Mouse (Mus musculus) heart, adult 8-10 months (tissue): Measurements from ENCODE around the gene S1pr1. TPM values are rescaled to one million over a fixed set of nuclear protein-coding genes. Genes with fewer than 3 reads are reported as not detected.

Experiments used
- DNase-seq: peaks from one replicate; pipeline ENCODE4 v3.0.0; 2022; ENCODE audit warnings: low spot score
- total RNA-seq, 4 experiments: library from RNA; stranded (reverse); gene quantifications; 2 replicates each; pipeline ENCODE4 v1.2.4; 2022

The S1pr1 gene
- total RNA-seq, 4 experiments from 2014 or later: 31.9 to 48.9 (median 41.9) TPM

- DNase-seq: no peak
Measured at GRCm38 (mm10) chr3:115711924-115712807, 2.7 kb downstream of the S1pr1 start.

- no peak for DNase-seq
Measured at GRCm38 (mm10) chr3:115711393-115711792, 3.5 kb downstream of the S1pr1 start.

- DNase-seq: no peak
Measured at GRCm38 (mm10) chr3:115710051-115710450, 4.8 kb downstream of the S1pr1 start.

GRCm38 (mm10) chr3:115709118-115709574 is 5.7 kb downstream of the S1pr1 start:
- DNase-seq: peak; percentile 83

GRCm38 (mm10) chr3:115706736-115707135 is 8.1 kb downstream of the S1pr1 start:
- DNase-seq: no peak

DNA sequence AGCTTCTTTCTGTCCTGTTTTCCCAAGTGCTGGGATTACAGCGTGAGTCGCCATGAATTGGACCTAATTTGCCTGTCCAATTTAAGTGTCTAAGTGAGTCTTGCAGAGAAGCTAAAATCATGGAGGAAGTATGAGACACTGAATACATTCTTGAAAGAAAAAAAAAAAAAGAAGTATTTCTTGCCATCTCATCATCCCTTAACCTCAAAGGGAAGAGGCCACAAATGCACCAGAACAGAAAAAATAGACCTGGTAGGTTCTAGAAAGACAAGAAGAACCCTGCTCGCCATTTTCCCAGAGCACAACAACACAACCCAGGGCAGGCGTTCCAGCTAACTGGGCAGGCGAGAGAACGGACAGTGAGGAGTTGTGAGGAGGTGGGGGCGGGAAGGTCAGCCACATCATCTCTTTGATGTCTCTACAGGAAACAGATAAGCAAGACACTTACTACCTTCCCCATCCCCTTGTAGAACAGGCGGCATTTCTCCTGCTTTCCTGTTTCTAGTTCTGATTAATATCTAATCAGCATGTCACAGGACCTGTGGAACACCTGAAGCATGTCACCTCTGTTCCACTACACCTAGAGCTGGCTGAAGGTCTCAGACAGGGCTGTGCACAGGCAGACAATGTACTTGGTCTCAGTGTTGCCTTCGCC is 10.5 kb downstream of the S1pr1 start:
- DNase-seq: no peak

DNA sequence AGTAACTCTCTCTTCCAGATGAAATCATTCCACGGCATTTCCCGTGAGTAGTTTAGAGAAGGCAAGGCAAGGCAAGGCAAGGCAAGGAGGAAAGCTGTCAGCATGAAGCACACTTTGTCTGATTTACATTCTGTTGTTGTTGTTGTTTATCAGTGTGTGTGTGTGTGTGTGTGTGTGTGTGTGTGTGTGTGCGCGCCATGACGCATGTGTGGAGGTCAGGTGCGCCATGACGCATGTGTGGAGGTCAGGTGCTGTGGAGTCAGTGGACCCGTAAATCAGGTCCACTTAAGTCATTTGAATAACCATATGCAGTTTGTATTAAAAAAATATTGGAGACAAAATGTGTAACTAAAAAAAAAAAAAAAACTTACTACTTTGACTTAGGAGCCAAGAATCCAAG is 11.2 kb downstream of the S1pr1 start:
- no peak for DNase-seq

DNA sequence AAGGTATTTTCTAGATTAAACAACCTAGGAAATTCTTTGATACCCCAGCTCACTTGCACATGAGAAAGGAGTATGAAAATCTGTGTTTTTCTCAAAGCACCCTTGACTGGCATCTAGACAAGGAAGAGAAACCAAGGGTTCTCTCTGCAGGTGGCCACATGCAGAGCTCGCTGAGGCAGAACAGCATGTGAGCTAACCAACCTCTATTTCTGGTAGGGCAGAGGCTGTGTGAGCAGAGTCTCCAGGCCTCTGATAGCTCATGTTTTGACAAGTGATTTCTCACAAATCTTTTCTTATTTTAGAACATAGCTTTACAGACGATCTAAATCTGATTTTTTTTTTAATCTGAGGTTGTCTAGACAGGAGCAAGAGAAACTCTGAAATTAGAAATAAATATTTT is 12.8 kb downstream of the S1pr1 start:
- DNase-seq: no peak

DNA sequence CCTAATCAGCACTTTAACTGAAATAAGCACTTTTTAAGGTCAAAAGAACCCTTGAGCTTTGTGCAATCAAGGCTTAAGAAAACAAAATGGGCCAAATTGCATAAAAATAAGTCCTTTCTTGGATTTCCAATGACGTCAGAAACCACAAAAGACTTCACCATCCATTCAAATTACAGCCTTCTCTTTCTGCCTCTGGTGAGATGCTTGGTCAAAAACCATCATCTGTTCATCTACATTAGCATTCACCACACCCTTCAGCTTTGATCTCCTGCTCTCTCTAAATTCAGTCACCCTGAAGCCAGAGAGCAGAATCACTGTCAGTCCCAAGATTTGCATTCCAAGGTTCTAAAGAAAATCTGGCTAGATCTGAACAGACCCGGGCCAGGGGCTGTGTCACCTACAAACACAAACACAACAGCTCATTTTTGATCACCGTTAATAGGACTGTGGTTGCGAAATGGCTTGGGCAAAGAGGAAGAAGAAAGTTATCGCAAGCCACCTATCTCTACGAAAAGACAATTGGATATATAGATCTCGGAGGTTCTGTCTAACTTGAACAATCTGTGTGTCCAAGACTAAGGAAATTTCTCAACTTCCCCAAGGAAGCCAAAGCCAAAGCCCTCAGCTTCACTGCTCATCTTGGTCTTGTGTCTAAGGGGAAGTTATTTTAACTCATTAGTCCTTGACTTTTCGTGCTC is 19.5 kb downstream of the S1pr1 start:
- no peak for DNase-seq

DNA sequence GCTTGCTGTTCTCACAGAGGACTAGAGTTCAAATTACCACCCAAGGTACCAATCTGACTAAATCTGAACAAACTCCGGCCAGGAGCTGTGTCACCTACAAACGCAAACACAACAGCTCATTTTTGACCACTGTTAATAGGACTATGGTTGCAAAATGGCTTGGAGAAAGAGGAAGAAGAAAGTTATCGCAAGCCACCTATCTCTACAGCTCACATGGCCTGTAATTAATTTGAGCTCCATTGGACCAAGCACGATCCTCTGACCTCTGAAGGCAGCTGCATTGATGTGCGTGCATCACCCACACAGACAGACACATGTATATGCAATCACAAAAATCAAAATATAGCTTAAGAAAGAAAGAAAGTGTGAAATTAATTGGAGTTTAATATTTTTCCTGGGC is 20.7 kb downstream of the S1pr1 start:
- DNase-seq: no peak

DNA sequence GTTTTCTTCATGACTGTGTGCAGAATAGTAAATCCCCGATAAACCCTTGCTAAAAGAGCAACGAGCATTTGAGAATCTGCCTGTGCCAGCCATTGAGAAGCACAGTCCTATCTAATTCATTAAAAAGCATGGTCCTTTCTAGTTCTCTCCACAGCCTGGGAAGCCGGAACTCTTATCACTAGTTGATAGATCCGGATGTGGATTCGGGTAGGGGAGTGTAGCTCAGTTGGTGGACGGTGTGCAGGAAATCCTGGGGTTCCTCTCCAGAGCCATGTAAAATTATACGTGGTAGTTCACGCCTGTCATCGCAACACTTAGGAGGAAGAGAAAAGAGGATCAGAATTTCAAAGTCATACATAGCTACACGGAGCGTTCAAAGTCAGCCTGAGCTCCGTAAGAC is 21.5 kb downstream of the S1pr1 start:
- no peak for DNase-seq

GRCm38 (mm10) chr3:115692857-115693256 is 22.0 kb downstream of the S1pr1 start:
- DNase-seq: no peak

DNA sequence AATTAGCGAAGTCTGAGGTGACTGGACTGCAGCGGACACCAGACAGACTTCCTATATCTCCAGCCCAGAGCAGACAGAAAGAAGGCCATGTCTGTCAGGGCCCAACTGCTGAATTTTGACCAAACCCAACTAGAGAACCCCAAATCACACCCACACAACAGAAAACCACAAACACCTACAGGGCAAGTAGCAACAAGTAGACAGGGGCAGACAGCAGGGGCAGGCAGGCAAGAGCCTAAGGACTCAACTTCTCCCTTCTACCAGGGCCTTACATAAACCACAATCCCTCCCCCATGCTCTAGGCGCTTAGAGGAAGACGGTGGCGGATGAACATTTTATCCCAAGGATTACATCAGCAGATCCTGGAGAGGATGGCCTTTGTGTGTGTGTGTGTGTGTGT is 22.5 kb downstream of the S1pr1 start:
- no peak for DNase-seq

GRCm38 (mm10) chr3:115689920-115690319 is 25.0 kb downstream of the S1pr1 start:
- DNase-seq: no peak

DNA sequence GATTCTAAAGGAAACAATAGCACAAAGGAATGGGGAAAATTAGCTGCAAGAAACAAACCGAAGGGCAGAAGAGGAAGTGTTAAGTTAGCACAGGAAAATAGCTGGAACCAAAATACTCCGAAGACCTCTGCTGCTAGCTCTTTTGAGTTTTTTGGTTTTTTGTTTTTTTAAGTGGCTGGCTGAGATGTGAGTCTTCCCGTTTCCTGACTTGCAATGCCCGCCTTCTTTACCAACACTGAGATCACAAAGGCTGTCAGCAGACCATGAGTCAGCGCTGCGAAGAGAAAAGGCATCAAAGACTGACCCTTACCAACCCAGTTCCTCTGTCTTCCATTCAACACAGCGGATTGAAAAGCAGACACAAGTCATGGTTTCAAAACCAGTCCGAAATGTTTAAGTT is 25.5 kb downstream of the S1pr1 start:
- DNase-seq: no peak

- no peak for DNase-seq
Measured at GRCm38 (mm10) chr3:115687821-115688220, 27.1 kb downstream of the S1pr1 start.

DNA sequence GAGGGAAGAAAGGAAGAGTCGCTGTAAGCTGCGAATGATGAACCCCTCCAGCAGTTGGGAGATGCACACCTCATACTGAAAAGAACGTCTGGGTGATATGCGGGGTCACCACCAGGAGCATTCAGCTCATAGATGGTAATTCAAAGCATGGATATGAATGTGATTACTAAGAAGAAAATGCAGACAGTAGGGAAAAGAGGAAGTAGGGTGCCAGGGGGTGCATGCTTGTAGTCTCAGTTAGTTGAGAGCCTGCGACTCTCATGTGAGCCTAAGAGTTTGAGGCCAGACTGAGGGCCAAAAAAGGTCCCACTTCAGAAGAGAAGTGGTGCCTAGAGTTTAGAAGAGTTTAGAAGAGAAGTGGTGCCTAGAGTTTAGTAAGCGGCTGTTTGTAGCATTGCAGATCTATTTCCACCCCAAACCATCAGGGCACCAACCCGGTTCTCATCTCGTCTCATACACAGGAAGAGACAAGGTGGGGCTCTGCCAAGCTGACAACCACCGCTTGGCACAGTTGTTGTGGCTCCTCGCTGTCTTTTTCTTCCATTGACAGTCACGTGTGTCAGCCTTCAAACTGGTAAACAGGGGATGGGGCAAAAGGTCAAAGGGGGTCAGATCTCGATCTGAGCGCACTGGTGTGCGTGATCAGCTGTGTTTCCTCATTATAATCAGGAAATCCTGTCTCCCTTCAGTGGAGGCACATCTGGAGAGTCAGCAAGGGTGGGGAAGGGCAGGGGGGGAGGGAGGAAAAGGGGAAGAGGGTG is 32.4 kb downstream of the S1pr1 start:
- peak; percentile 58 for DNase-seq

DNA sequence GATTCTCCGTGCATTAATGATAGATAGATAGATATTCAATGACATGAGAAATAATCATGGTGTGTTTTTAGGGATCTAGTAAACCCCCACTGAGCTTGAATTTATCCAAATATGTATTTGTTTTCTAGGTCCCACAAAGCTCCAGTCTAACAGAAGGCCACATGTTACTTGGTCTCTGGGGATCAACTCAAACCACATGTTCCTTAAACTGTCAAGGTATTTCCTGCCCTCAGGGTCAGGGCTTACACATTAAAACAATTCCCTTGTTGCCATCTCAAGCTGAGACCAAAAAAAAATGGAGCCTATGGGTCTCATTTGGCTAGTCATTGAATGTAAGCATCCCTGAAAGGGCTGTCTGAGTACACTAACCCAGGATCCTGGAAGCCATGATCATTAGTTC is 33.7 kb downstream of the S1pr1 start:
- no peak for DNase-seq

GRCm38 (mm10) chr3:115679022-115679421 is 35.9 kb downstream of the S1pr1 start:
- DNase-seq: no peak

DNA sequence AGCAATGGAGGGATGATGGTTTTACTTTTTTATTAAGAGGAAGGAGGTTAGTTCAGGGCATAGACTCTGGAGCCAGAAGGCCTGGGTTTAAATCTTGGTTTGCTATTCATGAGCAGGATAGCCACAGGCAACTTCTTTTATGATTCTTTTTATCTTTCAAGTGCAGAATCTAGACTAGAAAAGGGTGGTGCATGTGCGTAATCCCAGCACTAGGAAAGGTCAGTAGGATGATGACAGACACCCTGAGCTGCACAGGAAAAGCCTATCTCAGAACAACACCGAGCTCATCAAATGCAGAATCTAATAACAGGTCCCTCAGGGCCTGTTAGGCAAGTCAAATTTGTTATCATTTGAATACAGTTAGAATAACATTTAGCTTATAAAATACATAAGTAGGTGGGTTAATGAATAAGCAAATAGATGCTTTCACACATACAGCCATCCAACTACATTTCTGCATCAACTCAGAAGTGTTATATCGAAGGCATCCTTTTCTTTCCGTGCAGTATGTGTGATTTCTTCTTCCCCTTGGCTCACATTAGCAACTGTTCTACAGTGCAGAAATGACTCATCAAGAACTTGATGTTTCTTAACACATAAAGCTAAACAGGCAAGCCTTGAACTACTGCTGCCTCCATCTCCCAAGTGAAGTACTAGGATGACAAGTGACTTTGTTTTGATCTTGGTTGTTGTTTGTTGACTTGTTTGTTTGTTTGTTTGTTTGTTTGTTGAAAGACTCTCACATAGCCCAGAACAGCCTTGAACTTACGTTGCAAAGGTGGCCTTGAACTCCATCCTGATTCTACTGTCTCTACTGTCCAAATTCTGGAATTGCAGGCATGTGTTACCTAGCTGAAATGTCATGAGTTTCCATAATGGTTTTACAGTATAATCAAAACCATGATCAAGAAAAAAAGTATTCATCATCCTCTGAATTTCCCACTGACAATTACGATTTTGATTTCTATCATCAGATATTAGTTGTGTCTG is 39.0 kb downstream of the S1pr1 start:
- DNase-seq: no peak
